Mouse (Mus musculus): ENCODE results near the gene Pdia5.

Pdia5 gene

DNA sequence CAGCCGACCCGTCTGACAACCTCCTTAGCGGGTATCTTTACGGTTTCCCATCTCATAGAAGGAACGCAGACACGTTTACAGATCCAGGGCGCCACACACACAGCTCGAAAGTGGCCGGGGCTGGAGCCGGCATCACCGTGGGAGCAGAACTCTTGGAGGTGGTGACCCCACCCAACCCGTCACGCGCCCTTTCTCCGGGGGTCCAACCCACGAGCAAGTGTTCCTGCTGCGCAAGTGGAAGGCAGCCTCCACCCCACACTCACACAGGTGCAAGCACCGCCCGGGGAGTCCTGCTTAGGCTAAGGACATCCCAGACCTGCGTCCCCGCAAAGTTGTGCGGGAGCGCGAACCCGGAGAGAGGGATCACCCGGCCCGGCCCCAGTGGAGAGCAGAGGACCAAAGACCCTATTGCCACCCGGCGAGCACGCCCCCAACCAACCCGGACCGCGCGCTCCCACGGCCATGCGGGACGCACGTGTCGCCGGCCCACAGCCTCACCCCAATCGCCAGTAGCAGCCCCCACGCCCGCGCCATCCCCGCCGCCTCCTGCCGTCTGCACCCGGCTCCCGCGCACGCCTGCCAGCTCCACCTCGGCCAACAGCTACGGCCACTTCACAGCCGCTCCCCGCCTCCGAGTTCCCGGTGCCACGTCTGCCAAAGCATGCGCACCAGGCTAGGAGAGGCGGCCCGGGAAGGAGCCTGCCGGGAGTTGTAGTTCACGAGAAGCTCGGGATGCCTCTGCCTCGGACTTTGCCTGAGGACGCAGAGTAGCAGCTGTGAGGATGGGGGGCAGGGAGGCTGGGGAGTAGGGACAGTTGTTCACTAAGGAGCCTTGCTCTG lies at the start of gene Pdia5:
Pdia5 (minus strand) TSS at position 643 of the 840 bp plus-strand sequence.
- CTCF ChIA-PET, result no interaction called here

- CTCF ChIA-PET, result no interaction called here
Measured at GRCm38 (mm10) chr16:35539041-35539440, 48.4 kb upstream of the Pdia5 start.

GRCm38 (mm10) chr16:35537651-35538050 lies 47.0 kb upstream of the Pdia5 start:
- CTCF ChIA-PET, result no interaction called here

DNA sequence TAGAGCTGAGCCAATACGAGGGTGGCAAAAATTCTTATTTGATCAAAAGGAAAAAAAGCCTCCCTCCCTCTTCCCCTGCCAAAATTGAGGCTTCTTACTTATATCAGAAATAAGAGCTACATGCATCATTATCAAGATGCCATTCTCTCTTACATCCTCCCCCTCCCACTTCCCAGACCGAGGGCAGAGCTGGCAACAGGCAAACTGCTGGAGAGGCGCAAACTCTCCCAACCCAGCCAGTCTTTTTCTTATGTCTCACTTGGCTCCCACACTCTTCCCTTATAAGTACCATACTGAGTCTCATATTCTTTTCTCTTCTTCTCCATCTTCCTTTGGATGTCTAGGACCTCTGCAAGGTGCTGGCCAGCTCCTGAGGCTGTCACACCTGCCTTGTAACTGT lies 44.0 kb upstream of the Pdia5 start:
- CTCF ChIA-PET, result no interaction called here

DNA sequence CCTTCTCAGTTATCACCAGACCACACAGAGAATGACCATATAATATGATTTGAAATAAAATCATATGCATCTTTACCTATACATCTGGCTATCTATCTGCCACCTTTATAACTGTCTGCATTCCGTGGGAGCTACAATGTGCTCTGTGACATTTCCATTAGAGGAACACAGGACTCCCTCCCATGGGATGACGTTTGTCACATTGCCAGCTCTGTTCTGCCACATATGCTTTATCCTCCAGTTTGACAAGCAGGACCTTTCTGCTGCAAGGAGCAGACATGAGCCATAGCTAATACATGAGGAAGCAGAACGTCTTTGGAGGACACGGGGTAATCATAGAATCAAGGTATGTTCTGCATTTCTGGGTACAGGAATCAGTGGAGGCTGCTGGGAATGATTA lies 33.5 kb upstream of the Pdia5 start:
- CTCF ChIA-PET, result no interaction called here

DNA sequence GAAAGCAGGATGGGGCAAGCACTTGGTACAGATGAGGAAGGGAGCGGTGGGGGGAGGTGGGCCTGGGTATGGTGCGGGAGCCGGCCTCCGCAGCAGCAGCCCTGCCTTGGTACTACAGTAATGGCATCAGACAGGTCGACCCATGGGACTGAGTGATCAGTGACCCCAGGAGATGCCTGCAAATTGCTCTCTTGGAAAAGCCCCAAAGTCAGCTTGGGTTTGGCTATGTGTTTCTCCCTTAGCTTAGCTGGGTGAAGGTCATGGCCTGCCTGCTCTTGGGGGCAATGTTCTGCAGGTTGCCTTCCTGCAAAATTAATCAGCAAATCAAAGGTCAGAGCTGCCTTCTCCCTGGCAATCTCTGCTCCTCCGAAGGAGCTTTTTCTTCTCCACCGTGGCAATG lies 28.6 kb upstream of the Pdia5 start:
- CTCF ChIA-PET, result no interaction called here

DNA sequence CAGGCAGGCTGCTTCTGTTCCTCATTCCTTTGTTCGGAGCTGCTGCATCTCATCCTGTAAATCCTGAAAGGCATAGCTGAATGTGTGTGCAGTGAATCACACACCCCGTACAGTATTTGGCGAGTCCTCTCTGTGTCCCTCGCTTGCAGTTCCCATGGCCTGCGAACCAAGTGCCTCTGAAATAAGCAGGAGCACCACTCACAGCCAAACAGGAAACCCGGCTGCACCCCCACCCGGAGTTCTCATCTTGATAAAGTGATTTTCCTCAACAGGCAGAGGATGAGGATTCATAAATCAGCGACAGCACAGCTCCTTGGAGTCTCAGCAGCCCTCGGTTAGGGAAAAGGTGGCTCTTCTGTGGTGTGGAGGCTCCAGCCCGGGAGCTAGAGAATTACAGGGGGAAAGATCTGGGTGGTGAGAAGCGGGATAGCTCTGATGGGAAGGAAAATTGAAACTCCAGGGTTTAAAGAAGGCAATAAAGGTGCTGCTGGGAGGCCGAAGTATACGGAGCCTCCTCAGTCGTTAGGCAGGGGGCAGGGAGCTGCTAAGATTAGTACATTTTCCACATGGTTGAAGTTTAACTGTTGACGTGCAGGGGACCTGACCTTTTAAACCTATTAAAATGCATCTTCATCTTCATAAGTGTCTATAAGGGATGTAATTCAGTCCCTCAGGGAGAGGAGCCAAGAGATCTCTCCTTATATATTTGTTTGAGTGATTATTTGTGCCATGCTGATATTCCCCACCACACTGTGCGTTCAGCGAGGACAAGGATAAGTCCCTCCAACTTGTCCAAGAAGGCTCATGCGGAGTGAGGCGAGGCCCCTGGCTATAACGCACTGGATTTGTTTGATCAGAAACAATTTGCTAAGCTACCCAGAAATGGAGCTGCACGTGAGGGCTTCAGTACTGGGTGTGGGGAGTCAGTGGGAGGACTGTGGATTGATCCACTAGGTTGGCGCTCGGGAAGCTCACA lies 27.6 kb upstream of the Pdia5 start:
- CTCF ChIA-PET, result no interaction called here

DNA sequence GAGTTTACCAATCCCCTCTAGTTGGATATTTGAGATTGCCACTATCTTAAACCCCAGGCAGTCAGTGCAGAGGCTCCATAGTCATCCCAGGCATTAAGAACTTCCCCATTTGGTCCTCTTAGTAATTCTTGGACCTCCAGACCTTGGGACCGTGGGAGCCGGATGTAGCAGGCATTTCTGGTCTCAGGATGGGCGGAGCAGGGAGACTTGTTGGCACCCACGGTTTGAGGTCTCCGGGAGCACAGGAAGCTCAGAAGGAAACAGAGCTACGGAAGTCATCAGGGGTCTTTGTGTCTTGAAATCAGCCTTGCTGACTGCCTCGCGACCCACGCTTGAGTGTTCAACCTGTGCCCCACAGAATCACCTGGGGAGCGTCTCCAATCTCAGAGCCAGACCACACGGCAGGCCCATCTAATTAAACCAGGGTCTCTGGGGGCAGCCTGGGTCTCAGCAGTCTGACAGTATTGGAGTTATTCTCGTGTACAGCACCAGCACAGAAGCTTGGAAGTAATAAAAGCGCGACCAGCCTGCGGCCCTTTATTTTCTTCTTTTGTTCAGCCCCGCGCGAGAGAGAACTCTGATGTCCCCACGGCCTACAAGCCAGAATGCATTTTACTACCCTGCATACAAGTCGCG lies 25.4 kb upstream of the Pdia5 start:
- CTCF ChIA-PET, result interaction anchor here (0.6 kb wide), 1 partner anchor 205 kb away, joined by 4 read pairs; no protein-coding TSS in a partner anchor

- CTCF ChIA-PET, result no interaction called here
Measured at GRCm38 (mm10) chr16:35509331-35510070, 18.8 kb upstream of the Pdia5 start.

DNA sequence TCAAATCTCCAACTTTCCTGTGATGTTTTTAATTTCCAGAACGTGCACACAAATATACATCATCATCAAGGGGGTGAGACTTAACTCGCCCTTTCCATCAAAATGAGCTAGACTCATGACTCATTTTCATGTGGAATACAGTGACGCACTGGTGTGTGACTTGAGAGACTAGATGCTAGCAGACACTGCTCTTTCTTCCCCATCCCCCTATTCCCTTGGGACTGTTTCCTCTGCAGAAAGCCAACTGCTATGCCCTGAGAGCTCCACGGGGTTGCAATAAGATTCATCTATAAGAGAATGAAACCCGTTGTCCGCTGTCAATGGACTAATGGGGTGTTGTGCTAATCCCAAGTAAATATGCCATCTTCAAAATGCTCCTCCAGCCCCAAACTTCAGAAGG lies 17.9 kb upstream of the Pdia5 start:
- CTCF ChIA-PET, result no interaction called here

DNA sequence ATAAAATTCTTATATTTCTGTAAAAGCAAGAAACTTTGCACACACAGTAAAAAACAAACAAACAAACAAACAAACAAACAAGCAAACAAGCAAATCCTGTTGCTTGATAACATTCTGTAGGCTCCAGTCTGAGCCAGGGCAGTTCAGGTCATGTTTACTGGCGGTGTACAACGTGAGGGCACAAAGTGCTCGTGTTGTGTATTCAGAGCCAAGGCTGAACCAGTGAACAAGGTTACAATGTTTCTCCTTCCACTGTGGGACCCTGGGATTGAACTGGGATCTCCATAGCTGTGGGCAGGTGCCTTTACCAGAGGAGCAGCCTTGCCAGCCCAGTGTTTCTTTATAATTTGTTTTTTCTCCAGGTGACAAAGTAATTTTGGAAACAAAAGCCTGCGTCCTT lies 15.1 kb upstream of the Pdia5 start:
- CTCF ChIA-PET, result no interaction called here

GRCm38 (mm10) chr16:35504266-35504665 lies 13.6 kb upstream of the Pdia5 start:
- CTCF ChIA-PET, result no interaction called here

GRCm38 (mm10) chr16:35502456-35502855 lies 11.8 kb upstream of the Pdia5 start:
- CTCF ChIA-PET, result no interaction called here

GRCm38 (mm10) chr16:35501106-35501760 lies 10.6 kb upstream of the Pdia5 start:
- CTCF ChIA-PET, result interaction anchor here (0.8 kb wide), 1 partner anchor 715 kb away, joined by 5 read pairs; no protein-coding TSS in a partner anchor

GRCm38 (mm10) chr16:35500342-35500741 lies 9.7 kb upstream of the Pdia5 start:
- CTCF ChIA-PET, result interaction anchor here (0.8 kb wide), 1 partner anchor 714 kb away, joined by 5 read pairs; no protein-coding TSS in a partner anchor

- CTCF ChIA-PET, result no interaction called here
Measured at GRCm38 (mm10) chr16:35489793-35490192, 880 bp downstream of the Pdia5 start.

- CTCF ChIA-PET, result no interaction called here
Measured at GRCm38 (mm10) chr16:35489066-35489718, 1.5 kb downstream of the Pdia5 start.

DNA sequence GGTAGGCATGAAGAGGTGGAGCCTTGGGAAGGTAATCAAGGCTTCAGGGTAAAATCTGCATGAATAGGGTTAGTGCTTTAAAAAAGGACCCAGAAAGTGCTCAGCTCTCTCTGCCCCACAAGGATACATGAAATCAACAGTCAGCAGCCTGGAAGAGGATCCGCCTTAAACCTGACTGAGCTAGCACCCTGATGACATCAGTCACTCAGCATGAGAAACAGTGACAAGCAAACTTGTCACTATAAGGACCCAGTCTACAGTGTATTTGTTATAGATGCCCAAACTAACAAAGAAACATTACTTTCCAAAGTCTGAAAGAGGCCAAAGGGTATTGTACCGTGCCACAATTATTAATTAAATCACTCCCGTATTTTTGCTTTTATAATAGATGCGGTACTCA lies 2.9 kb downstream of the Pdia5 start:
- CTCF ChIA-PET, result no interaction called here

DNA sequence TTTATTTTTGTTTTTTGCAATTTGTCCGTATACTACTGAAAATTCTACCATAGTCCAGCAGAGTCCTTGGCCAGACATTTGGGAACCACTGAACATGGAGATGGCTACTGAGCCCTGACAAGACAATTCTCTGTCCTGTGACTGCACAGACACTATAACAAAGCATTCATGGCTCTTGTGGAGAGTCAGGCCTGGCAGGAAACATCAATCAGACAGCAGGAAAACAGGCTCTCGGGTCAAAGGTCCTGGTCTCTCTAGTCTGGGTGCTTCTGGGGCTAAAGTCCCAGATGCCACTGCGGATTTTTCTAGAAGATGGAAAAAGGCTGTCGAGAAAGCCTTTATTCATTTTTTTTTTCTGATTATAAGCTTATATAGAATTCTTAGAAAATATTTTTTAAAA lies 3.6 kb downstream of the Pdia5 start:
- CTCF ChIA-PET, result no interaction called here

GRCm38 (mm10) chr16:35485711-35486110 lies 5.0 kb downstream of the Pdia5 start:
- CTCF ChIA-PET, result no interaction called here

Data from spleen, embryonic (tissue).